Mouse (Mus musculus): ENCODE results near the gene Tdpoz2. TPM values are rescaled to one million over a fixed set of nuclear protein-coding genes. Genes with fewer than 3 reads are reported as not detected.
"Not testable (repeated sequence)": the region's sequence is repeated elsewhere in the genome, so short reads cannot be mapped to it uniquely, and the experiment has no call there.

Tdpoz2 gene
- polyA plus RNA-seq (2015; fragmentation: Nextera tagmentation; extraction: Ambion mirVana) = not detected in 2 replicates

DNA sequence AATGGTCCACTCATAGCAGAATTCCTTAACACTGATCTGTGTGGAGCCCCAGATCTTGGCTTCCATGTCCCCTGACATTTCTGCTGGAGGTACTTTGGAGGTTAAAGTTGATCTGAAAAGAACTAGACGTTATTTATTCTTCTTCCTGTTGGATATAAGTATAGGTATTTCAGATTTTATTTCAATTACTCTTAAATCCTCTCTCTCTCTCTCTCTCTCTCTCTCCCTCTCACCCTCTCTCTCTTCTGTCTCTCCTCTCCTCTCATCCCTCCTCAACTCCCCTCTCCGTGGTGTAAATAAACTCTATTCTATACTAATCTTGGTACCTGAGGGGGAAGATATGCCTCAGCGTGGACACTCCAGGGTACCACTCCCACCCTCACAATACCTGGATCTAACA is at the start of gene Tdpoz2:
TSS of gene Tdpoz2 (minus strand) at position 101 of the 400 bp plus-strand sequence.
- Histone ChIP-seq H3K4me1 (ENCODE audit: control insufficient read depth, insufficient read depth, low read depth, low read length) (no peaks in the 10 kb centered on the region), H3K27me3 (replicated peaks; ENCODE audit: control insufficient read depth, insufficient read depth, low read length) (no peaks in the 10 kb centered on the region), H3K9ac (ENCODE audit: low read depth, low read length) (no peak within 1 kb of the TSS), H3K9me3 (ENCODE audit: control insufficient read depth, low read length) (no peaks in the 10 kb centered on the region), H3K36me3 (ENCODE audit: control insufficient read depth, insufficient read depth, low read length) (no peaks in the 10 kb centered on the region), H3K27ac (ENCODE audit: low read depth, low read length) (no peak within 1 kb of the TSS), H3K4me2 (ENCODE audit: low read length) (no peak within 1 kb of the TSS), H3K4me3 (ENCODE audit: low read length) (no peak within 1 kb of the TSS)
- 86% methylated on average over 3 of the region's 3 CpGs for WGBS
- no peak for ATAC-seq

DNA sequence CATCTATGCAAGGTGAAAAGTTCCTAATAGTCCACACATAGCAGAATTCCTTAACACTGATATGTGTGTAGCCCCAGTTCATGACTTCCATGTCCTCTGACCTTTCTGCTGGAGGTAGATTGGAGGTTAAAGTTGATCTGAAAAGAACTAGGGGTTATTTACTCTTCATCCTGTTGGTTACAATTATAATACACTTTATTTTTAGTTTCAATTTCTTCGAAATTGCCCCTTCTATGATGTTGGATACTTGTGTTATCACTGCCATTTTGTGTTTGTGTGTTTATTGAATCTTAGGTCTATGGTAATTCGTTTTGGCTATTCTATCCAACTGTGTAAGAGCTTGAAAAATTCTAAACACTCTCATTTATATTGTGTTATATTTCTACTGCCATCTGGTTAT is 40.5 kb upstream of the Tdpoz2 start, which contains the start of gene Gm37596:
TSS of gene Gm37596 (minus strand) at position 101 of the 400 bp plus-strand sequence.
- WGBS = 58% methylated on average over 1 of the region's 2 CpGs
- H3K27me3 ChIP-seq (replicated peaks; ENCODE audit: control insufficient read depth, insufficient read depth, low read length); H3K9me3 ChIP-seq (ENCODE audit: control insufficient read depth, low read length); H3K36me3 ChIP-seq (ENCODE audit: control insufficient read depth, insufficient read depth, low read length); ATAC-seq; H3K4me1 ChIP-seq (ENCODE audit: control insufficient read depth, insufficient read depth, low read depth, low read length); H3K27ac ChIP-seq (ENCODE audit: low read depth, low read length); H3K9ac ChIP-seq (ENCODE audit: low read depth, low read length); H3K4me3 ChIP-seq (ENCODE audit: low read length); H3K4me2 ChIP-seq (ENCODE audit: low read length): not testable (repeated sequence)

DNA sequence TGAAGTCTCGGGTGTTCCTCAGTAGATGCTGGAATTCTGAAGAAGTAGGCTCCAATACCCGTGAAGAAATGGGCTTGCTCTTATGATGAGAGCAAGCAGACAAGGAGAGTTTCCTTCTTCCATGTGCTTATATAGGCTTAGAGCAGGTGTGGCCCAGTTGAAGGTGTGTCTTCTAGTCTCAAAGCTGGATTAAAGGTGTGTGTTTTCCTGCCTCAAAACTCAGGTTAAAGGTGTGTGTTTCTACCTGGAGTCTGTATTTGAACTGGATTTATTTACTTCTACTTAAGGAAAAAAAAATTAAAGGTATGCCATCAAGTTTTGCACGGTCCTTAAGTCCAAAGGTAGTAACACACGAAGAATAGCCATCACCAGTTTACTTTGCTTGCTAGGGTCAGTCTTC is 23.7 kb upstream of the Tdpoz2 start, which contains the start of gene Tdpoz1:
TSS of gene Tdpoz1 (minus strand) at position 101 of the 400 bp plus-strand sequence.
- not testable (repeated sequence) for H3K27ac ChIP-seq (ENCODE audit: low read depth, low read length); H3K36me3 ChIP-seq (ENCODE audit: control insufficient read depth, insufficient read depth, low read length); H3K4me2 ChIP-seq (ENCODE audit: low read length); ATAC-seq; H3K9ac ChIP-seq (ENCODE audit: low read depth, low read length); H3K27me3 ChIP-seq (replicated peaks; ENCODE audit: control insufficient read depth, insufficient read depth, low read length); H3K4me3 ChIP-seq (ENCODE audit: low read length); H3K9me3 ChIP-seq (ENCODE audit: control insufficient read depth, low read length); H3K4me1 ChIP-seq (ENCODE audit: control insufficient read depth, insufficient read depth, low read depth, low read length)
- 89% methylated on average over 2 of the region's 4 CpGs for WGBS

- not testable (repeated sequence) for H3K27me3 ChIP-seq (replicated peaks; ENCODE audit: control insufficient read depth, insufficient read depth, low read length); H3K4me3 ChIP-seq (ENCODE audit: low read length); ATAC-seq; H3K9ac ChIP-seq (ENCODE audit: low read depth, low read length); H3K4me1 ChIP-seq (ENCODE audit: control insufficient read depth, insufficient read depth, low read depth, low read length); H3K4me2 ChIP-seq (ENCODE audit: low read length); H3K9me3 ChIP-seq (ENCODE audit: control insufficient read depth, low read length); H3K27ac ChIP-seq (ENCODE audit: low read depth, low read length); H3K36me3 ChIP-seq (ENCODE audit: control insufficient read depth, insufficient read depth, low read length)
- 83% methylated on average over 4 of the region's 6 CpGs for WGBS
Observed at GRCm38 (mm10) chr3:93670805-93671503, 18.5 kb upstream of the Tdpoz2 start.

DNA sequence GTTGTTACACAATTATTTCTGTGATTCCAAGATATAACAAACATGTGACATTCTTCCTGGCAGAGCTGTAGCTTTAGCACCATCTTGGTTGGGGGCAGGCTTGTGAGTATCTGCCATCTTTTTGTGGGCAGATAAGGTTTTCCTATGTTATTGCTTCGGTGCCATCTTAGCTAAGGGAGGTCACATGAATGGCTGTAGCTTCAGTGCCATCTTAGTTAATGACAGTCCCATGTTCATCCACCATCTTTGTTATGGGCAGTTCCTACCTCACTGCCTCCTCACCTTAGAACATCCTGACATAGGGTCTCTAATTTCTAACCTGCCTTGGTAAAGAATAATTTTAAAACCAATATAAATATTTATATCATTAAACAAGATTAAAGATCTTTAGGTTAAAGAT is 1.8 kb upstream of the Tdpoz2 start:
- ATAC-seq = no peak
- H3K4me2 ChIP-seq (ENCODE audit: low read length) = no peak overlapping the region
- H3K9me3 ChIP-seq (ENCODE audit: control insufficient read depth, low read length) = no peaks in the 10 kb centered on the region
- no peak overlapping the region for H3K4me3 ChIP-seq (ENCODE audit: low read length)
- no peaks in the 10 kb centered on the region for H3K36me3 ChIP-seq (ENCODE audit: control insufficient read depth, insufficient read depth, low read length)
- H3K9ac ChIP-seq (ENCODE audit: low read depth, low read length) = no peak overlapping the region
- H3K4me1 ChIP-seq (ENCODE audit: control insufficient read depth, insufficient read depth, low read depth, low read length) = no peaks in the 10 kb centered on the region
- WGBS = 86% methylated on average over 1 of the region's 1 CpGs
- H3K27me3 ChIP-seq (replicated peaks; ENCODE audit: control insufficient read depth, insufficient read depth, low read length) = no peaks in the 10 kb centered on the region
- H3K27ac ChIP-seq (ENCODE audit: low read depth, low read length) = no peak overlapping the region

GRCm38 (mm10) chr3:93630917-93631714 is 21.4 kb downstream of the Tdpoz2 start:
- H3K4me2 ChIP-seq (ENCODE audit: low read length); H3K9me3 ChIP-seq (ENCODE audit: control insufficient read depth, low read length); H3K4me3 ChIP-seq (ENCODE audit: low read length); ATAC-seq; H3K36me3 ChIP-seq (ENCODE audit: control insufficient read depth, insufficient read depth, low read length); H3K9ac ChIP-seq (ENCODE audit: low read depth, low read length); H3K4me1 ChIP-seq (ENCODE audit: control insufficient read depth, insufficient read depth, low read depth, low read length); H3K27ac ChIP-seq (ENCODE audit: low read depth, low read length); H3K27me3 ChIP-seq (replicated peaks; ENCODE audit: control insufficient read depth, insufficient read depth, low read length): not testable (repeated sequence)
- 93% methylated on average over 4 of the region's 4 CpGs for WGBS

DNA sequence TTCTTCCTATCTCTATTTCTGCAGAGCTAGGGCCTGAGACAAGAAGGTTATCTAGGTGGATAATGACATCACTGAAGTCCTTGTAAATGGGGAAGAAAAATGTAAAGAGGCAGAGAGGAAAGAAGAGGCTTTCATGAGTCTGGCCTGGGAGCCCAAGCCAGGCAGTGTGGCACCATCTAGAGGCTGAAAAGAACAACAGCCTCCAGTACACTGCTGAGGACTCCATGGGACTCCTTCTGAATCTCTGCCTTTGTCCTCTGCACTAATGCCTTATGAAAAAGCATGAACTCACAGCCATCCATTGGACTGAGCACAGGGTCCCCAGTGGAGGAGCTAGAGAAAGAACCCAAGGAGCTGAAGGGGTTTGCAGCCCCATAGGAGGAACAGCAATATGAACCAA is 43.5 kb downstream of the Tdpoz2 start:
- not testable (repeated sequence) for H3K4me3 ChIP-seq (ENCODE audit: low read length); H3K4me1 ChIP-seq (ENCODE audit: control insufficient read depth, insufficient read depth, low read depth, low read length); H3K27ac ChIP-seq (ENCODE audit: low read depth, low read length); H3K27me3 ChIP-seq (replicated peaks; ENCODE audit: control insufficient read depth, insufficient read depth, low read length); H3K9me3 ChIP-seq (ENCODE audit: control insufficient read depth, low read length); H3K4me2 ChIP-seq (ENCODE audit: low read length); H3K9ac ChIP-seq (ENCODE audit: low read depth, low read length); H3K36me3 ChIP-seq (ENCODE audit: control insufficient read depth, insufficient read depth, low read length)
- peak; percentile 67; the same call in 1 of the 2 replicates for ATAC-seq

- 90% methylated on average over 1 of the region's 1 CpGs for WGBS
- Histone ChIP-seq H3K27me3 (replicated peaks; ENCODE audit: control insufficient read depth, insufficient read depth, low read length) (no peaks in the 10 kb centered on the region), H3K4me1 (ENCODE audit: control insufficient read depth, insufficient read depth, low read depth, low read length) (no peaks in the 10 kb centered on the region)
Observed at GRCm38 (mm10) chr3:93601903-93602302, 50.6 kb downstream of the Tdpoz2 start.

More at GRCm38 (mm10) chr3:93601903-93602302, 50.6 kb downstream of the Tdpoz2 start:
- Histone ChIP-seq H3K9me3 (ENCODE audit: control insufficient read depth, low read length) (no peaks in the 10 kb centered on the region), H3K9ac (ENCODE audit: low read depth, low read length) (no peak overlapping the region), H3K4me3 (ENCODE audit: low read length) (no peak overlapping the region), H3K36me3 (ENCODE audit: control insufficient read depth, insufficient read depth, low read length) (no peaks in the 10 kb centered on the region), H3K4me2 (ENCODE audit: low read length) (no peak overlapping the region), H3K27ac (ENCODE audit: low read depth, low read length) (no peak overlapping the region)
- no peak for ATAC-seq
